In the genomic region with DNA sequence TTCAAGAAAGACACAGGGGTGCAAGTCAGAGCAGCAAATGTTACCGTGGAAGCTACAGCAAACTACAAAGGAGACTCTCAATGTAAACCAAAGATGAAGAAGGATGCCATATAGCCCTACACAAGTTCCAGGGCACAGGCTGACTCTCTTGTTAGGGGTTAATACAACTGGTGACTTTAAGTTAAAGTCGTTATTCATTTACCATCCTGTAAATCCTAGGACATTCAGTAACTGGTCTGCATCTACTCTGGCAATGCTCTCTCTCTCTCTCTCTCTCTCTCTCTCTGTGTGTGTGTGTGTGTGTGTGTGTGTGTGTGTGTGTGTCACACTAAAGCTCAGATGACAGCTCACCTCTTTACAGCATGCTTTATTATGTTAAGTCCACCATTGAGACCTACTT, we compare ENCODE assay signal across 22 mouse cellular contexts.
"Had no signal": no experiment of that assay in that cellular context is flagged by ENCODE, and none has a peak within 500 bp of the region (broad histone marks: within the 10 kb centered on the region; RNA-seq: fewer than 3 reads in every experiment).

No protein-coding gene starts in this region.

- H3K27me3 ChIP-seq: forebrain, embryonic 15.5 days; heart, embryonic 12.5 days; hindbrain, embryonic 13.5 days; hindbrain, embryonic 15.5 days; limb, embryonic 12.5 days; liver, embryonic 13.5 days; liver, embryonic 15.5 days had no signal

- ATAC-seq: forebrain, embryonic 15.5 days; forebrain, postnatal 0 days; hindbrain, postnatal 0 days; intestine, embryonic 16.5 days had no signal

- H3K4me2 ChIP-seq: forebrain, embryonic 15.5 days; heart, embryonic 12.5 days; hindbrain, embryonic 13.5 days; hindbrain, embryonic 15.5 days; limb, embryonic 12.5 days; liver, embryonic 11.5 days; liver, embryonic 13.5 days; liver, embryonic 15.5 days had no signal

- H3K27ac ChIP-seq: forebrain, embryonic 15.5 days; heart, embryonic 10.5 days; hindbrain, embryonic 13.5 days; hindbrain, embryonic 15.5 days; hindbrain, postnatal 0 days; left cerebral cortex, adult 2 months; limb, embryonic 10.5 days; limb, embryonic 12.5 days; liver, embryonic 13.5 days; liver, embryonic 15.5 days had no signal

- DNase-seq: forebrain, postnatal 0 days; gastrocnemius, postnatal 14 days; gastrocnemius, postnatal 36 days; heart, adult 18-20 months; heart, postnatal 10 days; heart, postnatal 36 days; kidney, adult 8-10 months; kidney, postnatal 25 days; liver; liver, embryonic 13.5 days had no signal

- H3K4me1 ChIP-seq: forebrain, embryonic 15.5 days; heart, embryonic 10.5 days; heart, embryonic 12.5 days; hindbrain, embryonic 13.5 days; hindbrain, embryonic 15.5 days; limb, embryonic 10.5 days; limb, embryonic 12.5 days; liver, embryonic 13.5 days; liver, embryonic 15.5 days had no signal

- H3K9me3 ChIP-seq: forebrain, embryonic 15.5 days; heart, embryonic 10.5 days; heart, embryonic 12.5 days; hindbrain, embryonic 13.5 days; hindbrain, embryonic 15.5 days; limb, embryonic 10.5 days; limb, embryonic 12.5 days; liver, embryonic 13.5 days; liver, embryonic 15.5 days had no signal

- H3K4me3 ChIP-seq: forebrain, embryonic 15.5 days; heart, embryonic 10.5 days; heart, embryonic 12.5 days; hindbrain, embryonic 13.5 days; hindbrain, embryonic 15.5 days; left cerebral cortex, adult 2 months; limb, embryonic 10.5 days; limb, embryonic 12.5 days; liver, embryonic 13.5 days; liver, embryonic 15.5 days had no signal

- H3K36me3 ChIP-seq: forebrain, embryonic 15.5 days; heart, embryonic 10.5 days; heart, embryonic 12.5 days; hindbrain, embryonic 13.5 days; hindbrain, embryonic 15.5 days; limb, embryonic 10.5 days; limb, embryonic 12.5 days; liver, embryonic 13.5 days; liver, embryonic 15.5 days had no signal

- H3K9ac ChIP-seq: forebrain, embryonic 15.5 days; forebrain, postnatal 0 days; heart, embryonic 12.5 days; hindbrain, embryonic 13.5 days; hindbrain, embryonic 15.5 days; limb, embryonic 12.5 days; liver, embryonic 13.5 days; liver, embryonic 15.5 days had no signal
